Mouse (Mus musculus) kidney, embryonic 16.5 days (tissue): Measurements from ENCODE around the gene Tcte1. TPM values are rescaled to one million over a fixed set of nuclear protein-coding genes. Genes with fewer than 3 reads are reported as not detected.

Experiments
- ATAC-seq: fragments of 200-750 bp; cut with Nextera tagmentation; 2 replicates; pipeline ENCODE4 v1.8.0; 2017; ENCODE audit warnings: moderate TSS enrichment; ENCODE audit not compliant: low FRiP score, low TSS enrichment
- H3K27ac ChIP-seq: fragments of 300-500 bp; sonication (generic); 2 replicates; pipeline ENCODE4 v1.5.1; 2014; ENCODE audit warnings: low read length
- H3K27me3 ChIP-seq: fragments of 300-500 bp; sonication (generic); 2 replicates; pipeline ENCODE4 v1.6.1; 2014; ENCODE audit warnings: low read length, control low read depth, mixed read lengths; ENCODE audit not compliant: insufficient read depth
- H3K36me3 ChIP-seq: fragments of 300-500 bp; sonication (generic); 2 replicates; pipeline ENCODE4 v1.6.1; 2014; ENCODE audit warnings: low read length, control low read depth, mixed read lengths; ENCODE audit not compliant: insufficient read depth
- H3K4me1 ChIP-seq: fragments of 300-500 bp; sonication (generic); 2 replicates; pipeline ENCODE4 v1.6.1; 2014; ENCODE audit warnings: low read length, control low read depth, mixed read lengths; ENCODE audit not compliant: insufficient read depth
- H3K4me2 ChIP-seq: fragments of 300-500 bp; sonication (generic); replicated peaks from 2 replicates; pipeline ENCODE4 v1.6.1; 2014; ENCODE audit warnings: low read depth, low read length
- H3K4me3 ChIP-seq: fragments of 300-500 bp; sonication (generic); 2 replicates; pipeline ENCODE4 v1.5.1; 2014; ENCODE audit warnings: mild to moderate bottlenecking, low read length
- H3K9ac ChIP-seq: fragments of 300-500 bp; sonication (generic); replicated peaks from 2 replicates; pipeline ENCODE4 v1.6.1; 2014; ENCODE audit warnings: low read length
- H3K9me3 ChIP-seq: fragments of 300-500 bp; sonication (generic); 2 replicates; pipeline ENCODE4 v1.6.1; 2016; ENCODE audit warnings: low read length, control low read depth
- WGBS: fragments of 180-500 bp; shearing (Covaris S2); extraction: QIAGEN DNeasy Blood & Tissue Kit; methylation state at CpG from one replicate; pipeline ENCODE4 v1.1.7; 2014; 5-methylcytosine and 5-hydroxymethylcytosine counted together
- polyA plus RNA-seq: library from polyadenylated mRNA; unstranded; fragments of >200 nt; fragmentation: Nextera tagmentation; extraction: Ambion mirVana; gene quantifications from 2 replicates; pipeline ENCODE4 v1.2.1, GENCODE M21; 2015

The Tcte1 gene
- polyA plus RNA-seq, 1 experiment from 2014 or later = 0.81 TPM

DNA sequence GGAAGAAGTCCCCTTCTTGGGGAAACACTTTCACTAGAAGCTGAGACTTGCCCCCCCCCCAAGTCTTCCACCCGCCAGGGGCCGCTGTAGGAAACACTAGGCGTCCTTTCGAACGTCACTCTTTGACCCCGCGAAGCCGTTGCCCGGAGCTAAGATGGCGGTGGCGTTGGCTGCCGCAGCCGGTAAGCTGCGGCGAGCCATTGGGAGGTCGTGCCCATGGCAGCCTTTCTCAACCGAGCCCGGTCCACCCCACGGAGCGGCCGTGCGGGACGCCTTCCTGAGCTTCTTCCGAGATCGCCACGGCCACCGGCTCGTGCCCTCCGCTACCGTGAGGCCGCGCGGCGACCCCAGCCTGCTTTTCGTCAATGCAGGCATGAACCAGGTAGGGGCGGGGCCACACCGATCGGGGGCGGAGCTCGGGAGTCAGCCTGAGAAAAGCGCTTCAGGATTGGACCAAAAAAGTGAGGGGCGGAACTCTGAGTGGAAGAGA lies 16.5 kb upstream of the Tcte1 start, which contains the start of gene Aars2:
Gene Aars2, plus strand, starts transcription at position 142 of the 490 bp plus-strand sequence.
- H3K4me3 ChIP-seq = peak within 1 kb of the TSS; percentile 86
- no peaks in the 10 kb centered on the region for H3K9me3 ChIP-seq
- H3K36me3 ChIP-seq = peaks cover 18% of the 10 kb centered on the region
- H3K9ac ChIP-seq = peak within 1 kb of the TSS; percentile 90
- no peaks in the 10 kb centered on the region for H3K27me3 ChIP-seq
- 0% methylated on average over 42 of the region's 42 CpGs for WGBS
- ATAC-seq = peak; percentile 95
- peak within 1 kb of the TSS; percentile 48 for H3K4me2 ChIP-seq
- H3K4me1 ChIP-seq = peaks cover 5% of the 10 kb centered on the region; the same call in 1 of the 2 replicates
- H3K27ac ChIP-seq = peak within 1 kb of the TSS; percentile 84

DNA sequence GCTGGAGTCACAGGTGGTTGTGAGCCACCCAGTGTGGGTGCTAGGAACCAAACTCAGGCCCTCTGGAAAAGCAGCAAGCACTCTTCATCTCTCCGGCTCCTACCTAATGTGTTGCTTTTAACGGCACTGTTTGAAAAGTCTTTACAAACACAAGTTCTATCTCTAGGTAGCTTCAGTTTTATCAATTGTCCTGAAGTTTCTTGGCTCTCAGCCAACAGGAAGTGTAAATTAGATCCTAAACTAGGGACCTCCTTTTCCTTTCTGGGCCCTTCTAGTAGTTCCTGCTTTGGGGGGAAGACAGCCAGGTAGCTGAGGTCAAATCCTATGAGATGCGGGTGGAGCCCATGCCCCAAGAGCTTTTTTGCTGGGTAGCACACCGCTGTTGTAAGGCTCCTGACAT lies 12.4 kb upstream of the Tcte1 start:
- no peak overlapping the region for H3K4me2 ChIP-seq
- no peak overlapping the region for H3K4me3 ChIP-seq
- no peaks in the 10 kb centered on the region for H3K9me3 ChIP-seq
- no peak overlapping the region for H3K9ac ChIP-seq
- H3K27ac ChIP-seq = no peak overlapping the region
- H3K4me1 ChIP-seq = peaks cover 5% of the 10 kb centered on the region; the same call in 1 of the 2 replicates
- 87% methylated on average over 4 of the region's 4 CpGs for WGBS
- no peak for ATAC-seq
- H3K27me3 ChIP-seq = no peaks in the 10 kb centered on the region
- H3K36me3 ChIP-seq = peaks cover 21% of the 10 kb centered on the region

DNA sequence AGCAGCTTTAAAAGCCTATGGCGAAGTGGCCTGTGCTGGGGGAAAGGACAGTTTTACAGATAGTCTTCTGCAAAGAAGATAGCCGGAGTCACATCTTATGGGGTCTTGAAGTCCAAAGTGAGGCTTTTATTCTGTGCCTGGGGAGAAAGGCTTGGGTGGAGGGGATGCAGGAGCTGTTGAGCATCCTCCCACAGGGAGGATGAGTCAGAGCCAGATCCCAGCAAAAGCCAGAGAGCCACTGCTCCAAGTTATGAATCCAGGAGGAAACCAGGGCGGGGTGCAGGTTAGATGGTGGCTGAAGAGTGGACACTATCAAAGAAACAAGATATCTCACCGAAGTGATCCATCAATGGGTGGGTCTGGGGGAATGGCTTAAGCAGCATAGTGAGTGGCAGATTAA lies 11.5 kb upstream of the Tcte1 start:
- no peak overlapping the region for H3K4me2 ChIP-seq
- no peaks in the 10 kb centered on the region for H3K9me3 ChIP-seq
- 93% methylated on average over 4 of the region's 4 CpGs for WGBS
- no peak for ATAC-seq
- H3K36me3 ChIP-seq = peaks cover 21% of the 10 kb centered on the region
- H3K27ac ChIP-seq = no peak overlapping the region
- H3K9ac ChIP-seq = no peak overlapping the region
- H3K4me3 ChIP-seq = no peak overlapping the region
- H3K4me1 ChIP-seq = peaks cover 5% of the 10 kb centered on the region; the same call in 1 of the 2 replicates
- no peaks in the 10 kb centered on the region for H3K27me3 ChIP-seq

DNA sequence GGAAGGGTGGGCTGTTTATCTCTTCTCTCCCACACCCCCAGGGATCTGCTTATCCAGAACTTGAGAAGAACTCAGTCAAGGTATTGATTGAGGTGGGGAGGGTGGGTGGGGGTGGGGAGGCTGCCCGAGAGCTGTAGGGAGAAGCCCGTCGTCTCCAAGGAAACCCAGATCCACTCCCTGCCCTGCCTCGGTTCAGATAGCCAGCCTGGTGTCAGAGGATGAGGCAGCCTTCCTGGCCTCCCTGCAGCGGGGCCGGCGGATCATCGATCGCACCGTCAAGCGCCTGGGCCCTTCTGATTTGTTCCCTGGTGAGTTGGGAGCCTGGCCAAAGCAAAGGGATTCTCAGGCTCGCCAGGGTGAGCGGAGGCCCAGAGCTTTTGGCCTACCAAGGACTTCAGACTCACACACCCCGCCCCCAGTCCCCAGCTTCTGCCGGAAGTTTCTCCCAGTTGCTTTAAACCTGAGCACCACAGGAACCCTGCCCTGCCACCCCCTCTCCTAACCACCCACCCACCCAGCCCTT lies 8.0 kb upstream of the Tcte1 start:
- peaks cover 25% of the 10 kb centered on the region for H3K36me3 ChIP-seq
- H3K27me3 ChIP-seq = no peaks in the 10 kb centered on the region
- H3K4me1 ChIP-seq = no peaks in the 10 kb centered on the region
- 57% methylated on average over 15 of the region's 15 CpGs for WGBS
- no peaks in the 10 kb centered on the region for H3K9me3 ChIP-seq
- no peak overlapping the region for H3K4me3 ChIP-seq
- no peak overlapping the region for H3K9ac ChIP-seq
- ATAC-seq = no peak
- H3K4me2 ChIP-seq = no peak overlapping the region
- no peak overlapping the region for H3K27ac ChIP-seq

DNA sequence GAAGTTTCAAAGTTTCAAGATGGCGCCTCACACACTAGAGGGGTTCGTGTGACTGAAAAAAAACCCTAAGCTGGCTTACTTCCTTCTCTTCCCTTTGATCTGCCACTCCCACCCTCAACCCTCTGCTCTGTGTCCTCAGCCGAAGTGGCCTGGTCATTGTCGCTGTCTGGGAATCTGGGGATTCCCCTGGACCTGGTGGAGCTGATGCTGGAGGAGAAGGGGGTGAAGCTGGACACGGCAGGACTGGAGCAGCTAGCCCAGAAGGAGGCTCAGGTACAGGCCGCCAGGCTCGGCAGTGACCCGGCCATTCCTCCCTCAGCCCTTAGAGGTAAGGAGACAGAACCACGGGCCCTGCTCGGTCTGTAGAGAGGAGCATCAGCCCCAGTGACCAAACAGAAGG lies 7.4 kb upstream of the Tcte1 start:
- Histone ChIP-seq H3K9ac (no peak overlapping the region), H3K27me3 (no peaks in the 10 kb centered on the region), H3K4me1 (no peaks in the 10 kb centered on the region), H3K36me3 (peaks cover 26% of the 10 kb centered on the region), H3K27ac (no peak overlapping the region), H3K9me3 (no peaks in the 10 kb centered on the region), H3K4me2 (no peak overlapping the region), H3K4me3 (no peak overlapping the region)
- 81% methylated on average over 10 of the region's 10 CpGs for WGBS
- ATAC-seq = no peak

DNA sequence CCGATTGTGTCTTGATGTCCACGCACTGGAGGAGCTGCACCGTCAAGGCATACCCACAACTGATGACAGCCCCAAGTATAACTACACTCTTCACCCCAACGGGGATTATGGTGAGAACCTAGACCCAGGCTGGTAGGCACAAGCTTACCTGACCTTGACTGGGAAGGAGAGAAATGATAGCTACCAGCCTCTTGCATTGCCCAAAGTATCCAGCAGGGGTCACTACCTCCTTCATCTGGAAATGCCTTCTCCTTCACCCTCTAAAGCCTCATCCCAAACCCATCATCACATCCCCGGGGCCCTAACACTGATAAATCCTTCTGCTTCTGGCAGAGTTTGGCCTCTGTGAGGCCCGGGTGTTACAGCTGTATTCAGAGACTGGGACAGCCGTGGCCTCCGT lies 6.7 kb upstream of the Tcte1 start:
- Histone ChIP-seq H3K9me3 (no peaks in the 10 kb centered on the region), H3K4me2 (no peak overlapping the region), H3K27me3 (no peaks in the 10 kb centered on the region), H3K4me1 (no peaks in the 10 kb centered on the region), H3K9ac (no peak overlapping the region), H3K36me3 (peaks cover 26% of the 10 kb centered on the region; the same call in 1 of the 2 replicates), H3K27ac (no peak overlapping the region), H3K4me3 (no peak overlapping the region)
- no peak for ATAC-seq
- 54% methylated on average over 8 of the region's 8 CpGs for WGBS

DNA sequence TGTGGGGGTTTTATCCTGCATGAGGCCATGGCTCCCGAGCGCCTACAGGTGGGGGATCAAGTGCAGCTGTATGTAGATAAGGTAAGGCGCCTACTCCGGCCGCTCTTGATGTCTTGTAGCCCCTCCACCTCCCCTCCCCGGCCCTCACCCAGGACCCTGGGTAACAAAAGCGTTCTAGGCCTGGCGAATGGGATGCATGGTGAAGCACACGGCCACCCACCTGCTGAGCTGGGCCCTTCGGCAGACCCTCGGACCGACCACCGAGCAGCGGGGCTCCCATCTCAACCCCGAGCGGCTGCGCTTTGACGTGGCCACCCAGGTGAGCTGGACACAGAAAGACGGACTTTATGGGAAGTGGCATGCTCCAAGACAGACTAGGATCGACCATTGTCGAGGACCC lies 6.1 kb upstream of the Tcte1 start:
- Histone ChIP-seq H3K4me3 (no peak overlapping the region), H3K4me2 (no peak overlapping the region), H3K9ac (no peak overlapping the region), H3K27me3 (no peaks in the 10 kb centered on the region), H3K36me3 (peaks cover 22% of the 10 kb centered on the region; the same call in 1 of the 2 replicates), H3K4me1 (no peaks in the 10 kb centered on the region), H3K9me3 (no peaks in the 10 kb centered on the region), H3K27ac (no peak overlapping the region)
- no peak for ATAC-seq
- 96% methylated on average over 21 of the region's 21 CpGs for WGBS

DNA sequence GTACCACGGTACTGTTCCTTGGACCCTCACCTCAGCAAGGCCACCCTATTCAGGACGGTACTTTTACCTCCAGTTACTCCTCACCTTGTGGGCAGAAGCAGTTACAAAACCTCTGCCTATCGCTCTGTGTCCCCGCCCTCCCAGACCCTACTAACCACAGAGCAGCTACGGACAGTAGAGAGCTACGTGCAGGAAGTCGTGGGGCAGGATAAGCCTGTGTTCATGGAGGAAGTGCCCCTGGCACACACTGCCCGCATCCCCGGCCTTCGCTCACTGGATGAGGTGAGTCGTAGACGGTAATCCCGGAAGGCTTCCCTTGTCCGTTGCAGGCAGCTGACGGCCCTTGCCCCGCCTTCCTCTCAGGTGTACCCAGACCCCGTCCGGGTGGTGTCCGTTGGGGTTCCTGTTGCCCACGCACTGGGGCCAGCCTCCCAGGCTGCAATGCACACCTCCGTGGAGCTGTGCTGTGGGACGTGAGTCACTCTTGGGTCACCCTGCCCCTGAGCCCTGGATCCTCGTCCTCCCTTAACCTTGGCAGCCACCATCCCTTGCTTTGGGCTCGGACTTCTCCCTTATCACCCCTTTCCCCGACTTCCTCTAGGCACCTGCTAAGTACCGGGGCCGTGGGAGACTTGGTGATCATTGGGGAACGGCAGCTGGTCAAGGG lies 5.6 kb upstream of the Tcte1 start:
- H3K36me3 ChIP-seq = peaks cover 22% of the 10 kb centered on the region; the same call in 1 of the 2 replicates
- no peak overlapping the region for H3K4me3 ChIP-seq
- H3K4me1 ChIP-seq = peaks cover under 1% of the 10 kb centered on the region; the same call in 1 of the 2 replicates
- no peaks in the 10 kb centered on the region for H3K9me3 ChIP-seq
- H3K4me2 ChIP-seq = no peak overlapping the region
- no peaks in the 10 kb centered on the region for H3K27me3 ChIP-seq
- H3K9ac ChIP-seq = no peak overlapping the region
- 91% methylated on average over 28 of the region's 28 CpGs for WGBS
- ATAC-seq = no peak
- no peak overlapping the region for H3K27ac ChIP-seq

DNA sequence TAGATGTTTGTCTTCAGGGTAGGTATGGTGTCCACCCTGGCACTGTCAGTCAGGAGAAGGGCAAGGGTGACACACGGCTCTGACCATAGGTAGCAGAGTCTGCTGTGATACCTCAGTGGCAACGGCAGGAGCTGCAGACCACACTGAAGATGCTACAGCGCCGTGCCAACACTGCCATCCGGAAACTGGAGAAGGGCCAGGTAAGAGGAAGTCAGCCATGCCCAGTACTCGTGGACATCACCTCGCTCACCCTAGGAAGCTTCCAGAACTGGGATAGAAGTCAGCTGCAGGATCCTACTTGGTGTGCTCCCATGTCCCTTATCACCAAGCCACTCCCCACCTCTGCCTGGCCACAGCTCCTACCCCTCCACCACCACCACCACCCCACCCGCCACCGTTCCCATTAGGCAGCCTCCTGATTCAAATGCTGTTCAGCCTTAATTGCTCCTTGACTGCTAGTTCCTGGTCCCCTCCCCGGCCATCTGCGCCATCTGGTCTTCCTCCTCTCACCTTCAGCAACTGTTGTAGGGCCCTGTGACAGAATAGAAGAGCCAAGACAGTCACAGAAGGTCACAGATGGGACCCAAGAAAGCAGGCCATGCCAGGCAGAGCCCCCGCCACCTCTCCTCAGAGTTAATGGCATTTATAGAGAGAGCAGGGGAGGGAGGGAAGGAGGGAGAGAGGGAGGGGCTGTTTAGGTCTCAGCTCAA lies 4.3 kb upstream of the Tcte1 start:
- Histone ChIP-seq H3K4me1 (peaks cover 4% of the 10 kb centered on the region; the same call in 1 of the 2 replicates), H3K36me3 (peaks cover 22% of the 10 kb centered on the region; the same call in 1 of the 2 replicates), H3K9ac (no peak overlapping the region), H3K27ac (no peak overlapping the region), H3K27me3 (0 out of 2 replicates have a peak, but pooled peaks cover 3% of the 10 kb centered on the region), H3K4me2 (no peak overlapping the region), H3K9me3 (no peaks in the 10 kb centered on the region), H3K4me3 (no peak overlapping the region)
- ATAC-seq = no peak
- WGBS = 70% methylated on average over 12 of the region's 12 CpGs
